Mouse (Mus musculus) left cerebral cortex, adult 18-20 months (tissue): Measurements from ENCODE around the gene Dusp1. TPM values are rescaled to one million over a fixed set of nuclear protein-coding genes. Genes with fewer than 3 reads are reported as not detected.
A peak's percentile ranks its signal among the peaks of the same experiment; 100 is the strongest.

Experiments
- DNase-seq, 2 experiments: peaks; one replicate each; pipeline ENCODE4 v3.0.0; 2021 to 2022; ENCODE audit warnings: low spot score in 2 of 2, mixed read lengths in 1 of 2
- total RNA-seq, 2 experiments: library from RNA; stranded (reverse); gene quantifications; 2 replicates each; pipeline ENCODE4 v1.2.3; 2021

Dusp1 gene
- total RNA-seq, 2 experiments from 2014 or later, result 60.7 to 61.5 TPM

DNA sequence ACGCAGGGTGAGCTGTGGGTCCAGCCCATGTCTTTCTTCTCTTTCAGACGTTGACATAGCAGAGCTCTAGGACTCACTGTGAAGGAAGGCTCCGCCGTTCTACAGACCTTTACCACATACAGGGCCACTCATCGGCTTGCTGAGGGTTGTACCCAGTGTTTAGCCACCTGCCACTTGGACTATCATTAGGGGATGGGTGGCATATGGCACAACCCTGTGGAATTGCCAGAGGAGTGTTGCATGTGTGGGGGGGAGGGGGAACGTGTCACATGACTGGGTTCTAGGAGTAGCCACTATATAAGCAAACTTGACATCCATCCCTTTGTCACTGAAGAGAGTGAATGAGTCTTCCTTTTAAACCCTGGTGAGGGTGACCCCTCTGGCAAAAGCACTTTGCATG lies 1.5 kb upstream of the Dusp1 start:
- no peak for DNase-seq

DNA sequence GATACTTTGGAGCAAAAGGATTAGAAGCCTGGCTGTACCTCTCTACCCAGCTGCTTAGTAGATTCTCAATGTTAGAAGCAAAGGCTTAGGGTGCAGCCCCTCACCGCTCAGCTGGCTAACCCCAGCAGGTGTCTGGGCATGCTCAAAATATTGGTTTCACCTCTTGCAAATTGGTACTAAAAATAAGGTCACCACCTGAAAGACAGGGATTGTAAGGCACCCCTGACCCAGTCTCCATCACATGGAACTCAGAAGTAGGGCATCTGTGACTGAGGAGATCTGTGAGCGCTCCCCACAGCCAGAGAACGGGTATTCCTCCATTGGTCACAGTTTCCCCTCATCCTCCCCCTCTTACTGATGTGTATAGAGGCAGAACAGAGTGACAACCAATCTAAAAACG lies 364 bp upstream of the Dusp1 start:
- no peak for DNase-seq

DNA sequence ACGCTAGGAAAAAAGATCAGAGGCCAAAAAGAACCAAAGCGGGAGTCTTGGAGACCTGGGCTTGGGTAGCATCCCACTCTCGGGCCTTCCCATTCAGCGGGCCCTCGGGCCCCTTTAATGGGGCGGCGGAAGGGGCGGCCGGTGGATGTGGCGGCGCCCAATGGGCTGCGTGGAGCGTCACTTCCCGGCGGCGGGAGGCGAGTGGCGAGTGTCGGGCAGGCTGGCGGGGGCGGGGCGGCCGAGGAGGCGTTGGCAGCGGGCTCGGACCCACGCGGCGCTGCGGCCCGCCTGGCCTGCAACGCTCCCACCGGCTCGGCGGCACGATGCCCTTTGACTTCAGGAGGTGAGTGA lies 663 bp downstream of the Dusp1 start, which contains the start of gene Ergic1:
Gene Ergic1, plus strand, starts transcription at position 200 of the 351 bp plus-strand sequence.
- DNase-seq, result peak; percentile 91 to 96

GRCm38 (mm10) chr17:26560526-26561289 lies 1.2 kb downstream of the Dusp1 start:
- DNase-seq, result no peak

DNA sequence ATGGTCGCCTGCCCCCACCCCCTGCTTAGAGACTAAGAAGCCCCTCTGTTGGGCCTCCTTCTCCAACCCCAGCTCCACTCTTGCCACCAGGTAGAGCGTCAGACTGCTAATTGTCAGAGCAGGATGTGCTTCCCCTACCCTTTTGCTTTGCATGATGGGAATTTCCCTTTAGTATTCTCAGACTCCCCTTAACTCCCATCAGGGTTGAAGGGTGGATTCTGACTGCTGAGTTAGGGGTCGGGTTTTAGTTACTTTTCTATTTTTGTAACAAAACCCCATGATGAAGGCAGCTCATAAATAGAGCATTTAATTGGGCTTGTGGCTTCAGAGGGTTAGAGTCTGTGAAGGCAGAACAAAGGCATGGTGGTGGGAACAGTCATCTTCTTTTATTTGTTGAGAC lies 8.9 kb downstream of the Dusp1 start:
- no peak for DNase-seq

GRCm38 (mm10) chr17:26551104-26551503 lies 10.8 kb downstream of the Dusp1 start:
- DNase-seq, result no peak

DNA sequence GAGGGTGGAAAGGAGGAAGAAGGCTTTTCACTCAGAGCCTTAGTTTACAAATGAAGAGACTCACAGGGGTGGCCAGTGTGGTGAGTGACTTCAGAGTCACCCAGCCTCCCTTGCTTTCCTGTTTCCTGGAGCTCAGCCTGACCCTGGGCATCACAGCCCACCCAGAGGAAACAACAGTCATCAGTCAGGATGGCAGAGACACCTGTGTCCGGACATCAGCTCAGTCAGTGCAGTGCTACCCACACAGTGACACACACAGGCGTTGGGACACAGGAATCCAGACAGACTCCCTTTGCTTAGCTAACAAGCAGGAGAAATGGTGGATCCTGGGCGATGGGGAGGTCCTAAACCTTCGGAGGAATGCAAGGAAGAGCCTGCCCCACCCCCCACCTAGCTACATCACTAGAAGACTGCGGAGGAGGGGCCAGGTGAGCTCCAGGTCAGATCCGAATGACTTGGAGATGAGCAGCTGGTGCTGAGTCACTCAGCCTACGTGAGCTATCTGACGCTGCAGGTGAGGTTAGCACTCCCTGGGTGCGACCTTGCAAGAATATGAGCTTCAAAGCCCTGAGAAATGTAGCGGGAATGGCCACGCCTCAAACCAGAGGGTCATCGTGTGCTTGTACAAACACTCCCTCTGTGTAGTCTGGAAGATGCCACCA lies 12.6 kb downstream of the Dusp1 start:
- no peak for DNase-seq

GRCm38 (mm10) chr17:26548566-26548965 lies 13.4 kb downstream of the Dusp1 start:
- DNase-seq, result no peak

DNA sequence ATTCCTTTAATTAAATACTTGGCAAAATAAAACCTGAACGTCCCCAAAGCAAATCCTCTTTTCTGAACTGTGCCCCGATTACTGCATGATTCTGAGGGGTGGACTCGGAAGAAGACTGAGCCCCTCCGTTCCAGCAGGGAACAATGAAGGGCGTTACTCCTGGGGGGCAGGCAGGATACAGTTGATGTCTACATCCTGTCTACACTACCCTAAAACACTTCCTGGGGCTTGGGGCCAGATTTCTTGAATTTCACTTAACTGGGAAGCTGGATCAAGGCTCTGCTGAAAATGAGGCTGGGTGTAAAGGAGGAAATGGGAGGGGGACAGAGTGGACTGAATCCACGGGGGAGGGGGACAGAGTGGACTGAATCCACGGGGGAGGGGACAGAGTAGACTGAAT lies 14.2 kb downstream of the Dusp1 start:
- DNase-seq, result no peak

GRCm38 (mm10) chr17:26544319-26544963 lies 17.5 kb downstream of the Dusp1 start:
- no peak for DNase-seq

DNA sequence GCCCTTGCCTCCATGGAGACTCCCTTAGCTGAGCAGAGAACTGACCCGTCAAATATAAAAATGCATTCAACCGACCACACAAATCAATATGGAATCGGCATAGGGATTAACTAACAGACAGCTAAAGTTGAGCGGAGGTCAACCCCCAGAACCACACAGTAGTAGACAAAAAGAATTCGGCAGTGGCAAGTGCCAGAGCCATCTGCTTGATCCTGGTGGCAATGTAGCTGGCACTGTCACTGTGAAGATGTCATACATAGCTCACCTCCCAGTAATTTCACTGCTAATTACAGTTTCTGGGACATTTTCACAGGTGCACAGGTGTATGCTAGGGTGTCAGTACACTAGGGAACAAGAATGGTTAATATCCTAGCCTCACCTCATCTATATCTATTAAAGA lies 21.8 kb downstream of the Dusp1 start:
- no peak for DNase-seq

GRCm38 (mm10) chr17:26537722-26538471 lies 24.0 kb downstream of the Dusp1 start:
- DNase-seq, result no peak

DNA sequence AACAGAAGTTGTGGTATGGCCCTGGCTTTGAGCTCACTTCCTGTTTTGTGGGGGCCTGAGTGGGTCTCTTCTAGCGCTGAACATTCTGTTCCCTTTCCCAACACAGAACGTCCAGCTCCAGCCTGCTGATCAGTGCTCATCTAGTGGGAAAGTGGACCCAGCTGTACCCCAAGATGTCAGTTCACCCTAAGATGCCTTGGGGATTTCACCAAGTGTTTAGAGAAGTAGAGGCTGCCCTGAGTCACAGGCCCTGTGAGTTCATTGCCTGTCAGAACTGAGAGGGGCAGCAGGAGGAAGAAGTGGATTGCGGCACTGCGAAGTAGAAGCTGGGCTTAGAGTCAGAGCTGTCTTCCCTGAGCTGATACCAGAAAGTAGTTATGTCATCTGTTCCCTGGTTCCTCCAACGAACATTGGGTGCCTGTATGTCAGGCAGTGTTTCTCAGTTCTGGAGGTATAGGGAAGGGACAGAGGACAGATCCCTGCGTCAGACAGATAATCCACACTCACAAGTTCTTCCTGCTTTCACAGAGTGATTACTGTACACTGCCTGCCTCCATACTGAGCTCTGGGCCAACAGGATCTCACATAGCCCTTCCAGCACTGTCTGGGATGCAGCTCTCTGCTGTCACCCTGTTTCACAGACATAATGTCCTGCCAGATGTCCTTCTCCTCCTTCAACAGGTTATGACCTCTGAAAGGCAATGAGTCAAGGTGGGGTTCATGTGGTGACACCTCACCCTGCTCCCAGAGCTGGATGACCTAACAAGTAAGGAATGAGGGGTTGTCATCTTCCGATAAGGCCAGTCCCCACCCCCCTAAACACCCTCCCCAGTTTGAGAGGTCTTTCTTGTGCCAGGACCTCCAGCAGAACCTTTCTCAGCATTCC lies 26.4 kb downstream of the Dusp1 start:
- no peak for DNase-seq

DNA sequence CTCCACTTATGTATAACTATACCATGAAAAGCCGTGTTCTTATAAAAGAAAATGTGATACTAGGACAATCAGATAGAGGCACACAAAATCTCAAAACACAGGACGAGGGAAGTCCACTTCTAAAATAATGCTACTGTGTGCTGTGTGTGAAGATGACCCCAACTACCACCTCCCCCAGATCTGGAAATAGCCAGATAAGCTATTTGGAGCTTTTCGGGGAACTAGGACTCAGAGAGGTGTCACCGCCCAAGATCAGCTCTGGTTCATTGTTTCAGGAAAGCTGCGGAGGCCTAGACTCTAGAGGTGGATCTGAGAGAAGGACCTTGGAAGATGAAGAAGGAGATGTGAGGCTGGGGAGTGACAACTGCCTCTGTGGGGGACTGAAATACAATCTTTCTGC lies 27.2 kb downstream of the Dusp1 start:
- DNase-seq, result no peak

- no peak for DNase-seq
Measured at GRCm38 (mm10) chr17:26533871-26534372, 28.0 kb downstream of the Dusp1 start.

DNA sequence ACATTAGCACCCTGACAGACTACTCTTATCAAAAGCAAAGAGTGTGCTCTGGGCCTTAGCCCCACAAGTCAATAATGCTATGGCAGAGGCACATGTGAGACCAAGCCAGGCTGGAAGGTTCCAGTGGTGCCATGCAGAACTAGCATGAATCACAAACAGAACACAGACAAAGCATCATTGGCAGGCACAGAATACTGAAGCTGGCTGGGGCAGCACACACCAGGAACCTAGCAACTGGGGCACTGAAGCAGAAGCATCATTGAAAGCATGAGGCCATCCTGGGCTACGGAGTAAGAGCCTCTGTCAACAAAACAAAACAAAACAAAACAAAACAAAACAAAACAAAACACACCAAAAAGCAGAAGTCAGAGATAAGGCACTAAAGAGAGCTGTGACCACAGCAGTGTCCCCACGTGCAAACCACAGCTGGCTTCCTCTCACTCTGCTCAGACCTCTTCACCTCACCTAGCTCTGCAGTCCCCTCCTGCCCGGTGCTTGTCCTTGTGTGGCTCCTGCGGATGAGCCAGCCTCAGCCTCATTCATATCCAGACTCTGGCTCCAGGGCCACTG lies 29.4 kb downstream of the Dusp1 start:
- no peak for DNase-seq

GRCm38 (mm10) chr17:26531395-26532027 lies 30.4 kb downstream of the Dusp1 start:
- DNase-seq, result no peak

DNA sequence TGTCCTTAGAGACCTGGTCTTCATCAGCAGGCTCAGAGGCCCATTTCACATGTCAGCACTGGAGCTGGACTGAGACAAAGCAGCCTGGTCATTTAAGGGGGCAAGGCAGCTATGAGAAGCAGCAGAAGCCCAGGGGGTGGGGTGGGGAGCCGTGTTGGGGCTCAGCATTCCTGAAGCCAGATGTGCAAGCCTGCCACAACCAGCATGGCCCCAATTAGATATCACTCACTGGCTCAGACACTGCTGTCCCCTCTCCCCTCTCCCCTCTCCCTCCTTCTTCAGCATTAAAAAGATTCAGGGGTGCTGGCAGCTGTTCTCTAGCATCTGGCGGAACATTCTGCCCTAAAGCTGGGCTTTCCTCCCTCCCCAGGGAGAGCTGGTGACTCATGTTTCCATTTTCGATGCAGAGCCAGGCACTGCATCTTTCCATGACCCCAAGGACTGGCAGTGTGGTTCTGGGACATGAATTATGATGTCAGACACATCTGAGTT lies 31.3 kb downstream of the Dusp1 start:
- DNase-seq, result peak in 1 of 2 experiments; percentile 26

- DNase-seq, result peak in 1 of 2 experiments; percentile 33
Measured at GRCm38 (mm10) chr17:26529791-26530241, 32.1 kb downstream of the Dusp1 start.
